Mouse (Mus musculus) MEL (cell line): ENCODE data around the gene Slc25a28.

ENCODE experiments used
- BHLHE40 ChIP-seq: IDR thresholded peaks from 2 replicates; pipeline ENCODE4 v1.6.1; 2012; ENCODE audit warnings: low read depth, mild to moderate bottlenecking, inconsistent platforms, low read length, improper control_type of control experiment, borderline replicate concordance
- CTCF ChIP-seq, 3 experiments: IDR thresholded peaks in 2 of 3; conservative IDR thresholded peaks in 1 of 3; 2 replicates each; pipeline ENCODE4 v1.5.1; 2011 to 2012; ENCODE audit warnings: low read length in 3 of 3, low read depth in 2 of 3, mild to moderate bottlenecking in 2 of 3, improper control_type of control experiment in 1 of 3, inconsistent platforms in 1 of 3, mixed read lengths in 1 of 3, moderate library complexity in 1 of 3; ENCODE audit not compliant: control insufficient read depth in 1 of 3, insufficient read depth in 1 of 3, poor library complexity in 1 of 3, severe bottlenecking in 1 of 3
- EP300 ChIP-seq, 2 experiments: IDR thresholded peaks; 2 replicates each; pipeline ENCODE4 v1.6.1; 2011; ENCODE audit warnings: improper control_type of control experiment in 2 of 2, low read length in 2 of 2, low read depth in 1 of 2, mild to moderate bottlenecking in 1 of 2
- GATA1 ChIP-seq: IDR thresholded peaks from 2 replicates; pipeline ENCODE4 v1.6.1; 2011; ENCODE audit warnings: low read depth, low read length, improper control_type of control experiment
- MAX ChIP-seq: IDR thresholded peaks from 2 replicates; pipeline ENCODE4 v1.6.1; 2011; ENCODE audit warnings: low read length, improper control_type of control experiment
- MYB ChIP-seq: IDR thresholded peaks from 2 replicates; pipeline ENCODE4 v1.6.1; 2011; ENCODE audit warnings: mild to moderate bottlenecking, low read depth, low read length, improper control_type of control experiment
- POLR2A ChIP-seq, 2 experiments: IDR thresholded peaks; 2 replicates each; pipeline ENCODE4 v1.6.1; 2011 to 2012; ENCODE audit warnings: low read length in 2 of 2, mild to moderate bottlenecking in 2 of 2, control low read depth in 1 of 2, improper control_type of control experiment in 1 of 2, low read depth in 1 of 2, moderate library complexity in 1 of 2; ENCODE audit not compliant: control insufficient read depth in 1 of 2, insufficient read depth in 1 of 2, poor library complexity in 1 of 2
- TBP ChIP-seq: IDR thresholded peaks from 2 replicates; pipeline ENCODE4 v1.8.0; 2011; ENCODE audit warnings: low read depth, low read length, improper control_type of control experiment
- TCF12 ChIP-seq: IDR thresholded peaks from 2 replicates; pipeline ENCODE4 v1.6.1; 2014; ENCODE audit warnings: low read depth, mild to moderate bottlenecking, inconsistent platforms, low read length, improper control_type of control experiment, moderate library complexity
- ZMIZ1 ChIP-seq: IDR thresholded peaks from 2 replicates; pipeline ENCODE4 v1.6.1; 2012; ENCODE audit warnings: low read depth, mild to moderate bottlenecking, inconsistent platforms, low read length, improper control_type of control experiment, moderate library complexity

DNA sequence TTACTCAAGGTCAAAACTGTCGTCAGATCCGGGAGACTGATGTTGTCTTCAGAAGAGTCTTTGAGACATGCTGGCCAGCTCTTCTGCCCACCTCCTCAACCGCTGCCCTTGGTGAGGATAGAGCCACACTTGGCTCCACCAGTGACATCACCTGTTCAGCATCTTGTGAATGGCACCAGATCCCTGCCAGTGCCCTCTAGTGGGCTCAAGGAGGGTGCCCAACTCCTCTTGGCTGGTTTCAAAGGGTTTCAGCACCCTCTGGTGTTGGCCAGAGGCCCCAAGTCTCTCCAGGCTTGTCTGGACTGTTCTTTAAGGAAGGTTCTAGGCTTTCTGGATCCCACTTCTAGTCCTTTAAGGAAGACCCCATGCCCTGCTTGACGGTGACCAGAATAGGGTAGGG lies 50.8 kb downstream of the Slc25a28 start:
- TF ChIP-seq TBP (no peak), CTCF (IDR thresholded peaks at IDR 0.05 in 2 of 3, conservative IDR thresholded peaks at IDR 0.05 in 1 of 3; ENCODE audit: control insufficient read depth in 1 of 3, insufficient read depth in 1 of 3, low read depth in 2 of 3, low read length in 3 of 3, poor library complexity in 1 of 3, severe bottlenecking in 1 of 3) (peak in 2 of 3 experiments; percentile 69 to 93), GATA1 (no peak), POLR2A (IDR thresholded peaks at IDR 0.05; ENCODE audit: control insufficient read depth in 1 of 2, insufficient read depth in 1 of 2, low read depth in 1 of 2, low read length in 2 of 2, poor library complexity in 1 of 2) (no peak), TCF12 (no peak), BHLHE40 (no peak), ZMIZ1 (no peak), MAX (no peak), MYB (no peak), EP300 (IDR thresholded peaks at IDR 0.05; ENCODE audit: low read depth in 1 of 2, low read length in 2 of 2) (no peak)
